Mouse (Mus musculus): ENCODE measurements around the gene Fam198b. TPM values are rescaled to one million over a fixed set of nuclear protein-coding genes. Genes with fewer than 3 reads are reported as not detected.

Fam198b gene
- polyA plus RNA-seq, 1 experiment: 10.9 TPM

- no peak for TF ChIP-seq EP300 (IDR thresholded peaks at IDR 0.05; ENCODE audit: insufficient read depth, low read depth, low read length)
- TF ChIP-seq POLR2A (IDR thresholded peaks at IDR 0.05; ENCODE audit: insufficient read depth, low read length): no peak
- no peak for TF ChIP-seq CTCF (IDR thresholded peaks at IDR 0.05; ENCODE audit: low read depth, low read length)
- H3K9me3 ChIP-seq (replicated peaks; ENCODE audit: control insufficient read depth, insufficient read depth, low read length, poor library complexity, severe bottlenecking): no peaks in the 10 kb centered on the region
- H3K4me3 ChIP-seq (ENCODE audit: low read depth, low read length): no peak overlapping the region
- no peaks in the 10 kb centered on the region for H3K27me3 ChIP-seq (ENCODE audit: control insufficient read depth, insufficient read depth, low read length, poor library complexity, severe bottlenecking)
- no peak overlapping the region for H3K27ac ChIP-seq (ENCODE audit: insufficient read depth, low read length)
- H3K36me3 ChIP-seq (ENCODE audit: control insufficient read depth, insufficient read depth, low read length, poor library complexity, severe bottlenecking): no peaks in the 10 kb centered on the region
- H3K4me1 ChIP-seq (ENCODE audit: control insufficient read depth, insufficient read depth, low read length): peaks cover 2% of the 10 kb centered on the region
- H3K9ac ChIP-seq (ENCODE audit: low read depth, poor library complexity, severe bottlenecking): no peak overlapping the region
Observed at GRCm38 (mm10) chr3:79911166-79911565, 26.8 kb downstream of the Fam198b start.

- H3K27ac ChIP-seq (ENCODE audit: insufficient read depth, low read length): no peak overlapping the region
- H3K36me3 ChIP-seq (ENCODE audit: control insufficient read depth, insufficient read depth, low read length, poor library complexity, severe bottlenecking): no peaks in the 10 kb centered on the region
- H3K27me3 ChIP-seq (ENCODE audit: control insufficient read depth, insufficient read depth, low read length, poor library complexity, severe bottlenecking): no peaks in the 10 kb centered on the region
- H3K4me3 ChIP-seq (ENCODE audit: low read depth, low read length): no peak overlapping the region
- no peak for TF ChIP-seq POLR2A (IDR thresholded peaks at IDR 0.05; ENCODE audit: insufficient read depth, low read length)
- TF ChIP-seq EP300 (IDR thresholded peaks at IDR 0.05; ENCODE audit: insufficient read depth, low read depth, low read length): no peak
- no peak for TF ChIP-seq CTCF (IDR thresholded peaks at IDR 0.05; ENCODE audit: low read depth, low read length)
- H3K9ac ChIP-seq (ENCODE audit: low read depth, poor library complexity, severe bottlenecking): no peak overlapping the region
- H3K9me3 ChIP-seq (replicated peaks; ENCODE audit: control insufficient read depth, insufficient read depth, low read length, poor library complexity, severe bottlenecking): no peaks in the 10 kb centered on the region
- peaks cover 2% of the 10 kb centered on the region for H3K4me1 ChIP-seq (ENCODE audit: control insufficient read depth, insufficient read depth, low read length)
Observed at GRCm38 (mm10) chr3:79914012-79914411, 29.7 kb downstream of the Fam198b start.

GRCm38 (mm10) chr3:79916185-79916584 is 31.9 kb downstream of the Fam198b start:
- H3K4me1 ChIP-seq (ENCODE audit: control insufficient read depth, insufficient read depth, low read length): no peaks in the 10 kb centered on the region

GRCm38 (mm10) chr3:79918761-79919160 is 34.4 kb downstream of the Fam198b start:
- no peak for TF ChIP-seq POLR2A (IDR thresholded peaks at IDR 0.05; ENCODE audit: insufficient read depth, low read length)
- no peak for TF ChIP-seq CTCF (IDR thresholded peaks at IDR 0.05; ENCODE audit: low read depth, low read length)
- TF ChIP-seq EP300 (IDR thresholded peaks at IDR 0.05; ENCODE audit: insufficient read depth, low read depth, low read length): no peak
- H3K36me3 ChIP-seq (ENCODE audit: control insufficient read depth, insufficient read depth, low read length, poor library complexity, severe bottlenecking): no peaks in the 10 kb centered on the region
- H3K9me3 ChIP-seq (replicated peaks; ENCODE audit: control insufficient read depth, insufficient read depth, low read length, poor library complexity, severe bottlenecking): no peaks in the 10 kb centered on the region
- no peaks in the 10 kb centered on the region for H3K27me3 ChIP-seq (ENCODE audit: control insufficient read depth, insufficient read depth, low read length, poor library complexity, severe bottlenecking)
- H3K9ac ChIP-seq (ENCODE audit: low read depth, poor library complexity, severe bottlenecking): no peak overlapping the region
- no peaks in the 10 kb centered on the region for H3K4me1 ChIP-seq (ENCODE audit: control insufficient read depth, insufficient read depth, low read length)
- no peak overlapping the region for H3K4me3 ChIP-seq (ENCODE audit: low read depth, low read length)
- H3K27ac ChIP-seq (ENCODE audit: insufficient read depth, low read length): no peak overlapping the region

More at GRCm38 (mm10) chr3:79916185-79916584, 31.9 kb downstream of the Fam198b start:
- no peak overlapping the region for H3K9ac ChIP-seq (ENCODE audit: low read depth, poor library complexity, severe bottlenecking)
- no peak for TF ChIP-seq POLR2A (IDR thresholded peaks at IDR 0.05; ENCODE audit: insufficient read depth, low read length)
- no peak for TF ChIP-seq CTCF (IDR thresholded peaks at IDR 0.05; ENCODE audit: low read depth, low read length)
- no peak for TF ChIP-seq EP300 (IDR thresholded peaks at IDR 0.05; ENCODE audit: insufficient read depth, low read depth, low read length)
- no peak overlapping the region for H3K27ac ChIP-seq (ENCODE audit: insufficient read depth, low read length)
- no peaks in the 10 kb centered on the region for H3K27me3 ChIP-seq (ENCODE audit: control insufficient read depth, insufficient read depth, low read length, poor library complexity, severe bottlenecking)
- no peak overlapping the region for H3K4me3 ChIP-seq (ENCODE audit: low read depth, low read length)
- no peaks in the 10 kb centered on the region for H3K9me3 ChIP-seq (replicated peaks; ENCODE audit: control insufficient read depth, insufficient read depth, low read length, poor library complexity, severe bottlenecking)
- H3K36me3 ChIP-seq (ENCODE audit: control insufficient read depth, insufficient read depth, low read length, poor library complexity, severe bottlenecking): no peaks in the 10 kb centered on the region

GRCm38 (mm10) chr3:79925950-79926697 is 41.8 kb downstream of the Fam198b start:
- Histone ChIP-seq H3K4me3 (ENCODE audit: low read depth, low read length) (no peak overlapping the region), H3K36me3 (ENCODE audit: control insufficient read depth, insufficient read depth, low read length, poor library complexity, severe bottlenecking) (no peaks in the 10 kb centered on the region), H3K4me1 (ENCODE audit: control insufficient read depth, insufficient read depth, low read length) (no peaks in the 10 kb centered on the region), H3K9ac (ENCODE audit: low read depth, poor library complexity, severe bottlenecking) (no peak overlapping the region), H3K27me3 (ENCODE audit: control insufficient read depth, insufficient read depth, low read length, poor library complexity, severe bottlenecking) (no peaks in the 10 kb centered on the region), H3K9me3 (replicated peaks; ENCODE audit: control insufficient read depth, insufficient read depth, low read length, poor library complexity, severe bottlenecking) (no peaks in the 10 kb centered on the region), H3K27ac (ENCODE audit: insufficient read depth, low read length) (no peak overlapping the region)
- TF ChIP-seq POLR2A (IDR thresholded peaks at IDR 0.05; ENCODE audit: insufficient read depth, low read length): no peak
- no peak for TF ChIP-seq EP300 (IDR thresholded peaks at IDR 0.05; ENCODE audit: insufficient read depth, low read depth, low read length)
- no peak for TF ChIP-seq CTCF (IDR thresholded peaks at IDR 0.05; ENCODE audit: low read depth, low read length)

GRCm38 (mm10) chr3:79927050-79927449 is 42.7 kb downstream of the Fam198b start:
- no peaks in the 10 kb centered on the region for H3K9me3 ChIP-seq (replicated peaks; ENCODE audit: control insufficient read depth, insufficient read depth, low read length, poor library complexity, severe bottlenecking)
- H3K9ac ChIP-seq (ENCODE audit: low read depth, poor library complexity, severe bottlenecking): no peak overlapping the region
- TF ChIP-seq POLR2A (IDR thresholded peaks at IDR 0.05; ENCODE audit: insufficient read depth, low read length): no peak
- no peak for TF ChIP-seq EP300 (IDR thresholded peaks at IDR 0.05; ENCODE audit: insufficient read depth, low read depth, low read length)
- TF ChIP-seq CTCF (IDR thresholded peaks at IDR 0.05; ENCODE audit: low read depth, low read length): no peak
- H3K27ac ChIP-seq (ENCODE audit: insufficient read depth, low read length): no peak overlapping the region
- H3K36me3 ChIP-seq (ENCODE audit: control insufficient read depth, insufficient read depth, low read length, poor library complexity, severe bottlenecking): no peaks in the 10 kb centered on the region
- no peaks in the 10 kb centered on the region for H3K4me1 ChIP-seq (ENCODE audit: control insufficient read depth, insufficient read depth, low read length)
- no peaks in the 10 kb centered on the region for H3K27me3 ChIP-seq (ENCODE audit: control insufficient read depth, insufficient read depth, low read length, poor library complexity, severe bottlenecking)
- H3K4me3 ChIP-seq (ENCODE audit: low read depth, low read length): no peak overlapping the region
